Mouse (Mus musculus) liver, embryonic 14.5 days (tissue): ENCODE data around the gene Kin. TPM values are rescaled to one million over a fixed set of nuclear protein-coding genes. Genes with fewer than 3 reads are reported as not detected.

ENCODE experiments used
- ATAC-seq: fragments of 200-750 bp; cut with Nextera tagmentation; 2 replicates; pipeline ENCODE4 v1.8.0; 2017; ENCODE audit warnings: moderate number of reproducible peaks, mild to moderate bottlenecking, moderate library complexity; ENCODE audit not compliant: insufficient read depth
- DNase-seq, 3 experiments: peaks; one replicate each; pipeline ENCODE4 v3.0.0-alpha.2; 2012 to 2013; ENCODE audit warnings: low read depth in 3 of 3, low spot score in 3 of 3
- H3K27ac ChIP-seq: fragments of 300-500 bp; sonication (generic); 2 replicates; pipeline ENCODE4 v1.5.1; 2014; ENCODE audit warnings: moderate library complexity, mild to moderate bottlenecking, control low read depth, inconsistent platforms
- H3K27me3 ChIP-seq: fragments of 300-500 bp; sonication (generic); 2 replicates; pipeline ENCODE4 v1.6.1; 2014; ENCODE audit warnings: mild to moderate bottlenecking, low read length, moderate library complexity; ENCODE audit not compliant: control insufficient read depth, insufficient read depth
- H3K36me3 ChIP-seq: fragments of 300-500 bp; sonication (generic); replicated peaks from 2 replicates; pipeline ENCODE4 v1.6.1; 2014; ENCODE audit warnings: low read depth; ENCODE audit not compliant: control insufficient read depth, insufficient read depth
- H3K4me1 ChIP-seq, 2 experiments: fragments of 200-500 bp in 1 of 2; fragments of 300-500 bp in 1 of 2; sonication (generic) in 1 of 2; replicated peaks; 2 replicates each; pipeline ENCODE4 v1.6.1; 2012 to 2014; ENCODE audit warnings: antibody characterized with exemption in 1 of 2, inconsistent platforms in 1 of 2, low read length in 1 of 2; ENCODE audit not compliant: control insufficient read depth in 2 of 2, insufficient read depth in 2 of 2
- H3K4me2 ChIP-seq: fragments of 300-500 bp; sonication (generic); 2 replicates; pipeline ENCODE4 v1.6.1; 2014; ENCODE audit warnings: low read depth, mild to moderate bottlenecking, control low read depth, moderate library complexity
- H3K4me3 ChIP-seq, 2 experiments: fragments of 200-500 bp in 1 of 2; fragments of 300-500 bp in 1 of 2; sonication (generic) in 1 of 2; 2 replicates each; pipeline ENCODE4 v1.5.1; 2012 to 2014; ENCODE audit warnings: low read depth in 2 of 2, low read length in 2 of 2, mild to moderate bottlenecking in 2 of 2, control low read depth in 1 of 2, inconsistent platforms in 1 of 2, moderate library complexity in 1 of 2; ENCODE audit not compliant: insufficient read depth in 1 of 2
- H3K9ac ChIP-seq: fragments of 300-500 bp; sonication (generic); replicated peaks from 2 replicates; pipeline ENCODE4 v1.6.1; 2014; ENCODE audit warnings: mild to moderate bottlenecking, control low read depth, moderate library complexity
- H3K9me3 ChIP-seq: fragments of 300-500 bp; sonication (generic); 2 replicates; pipeline ENCODE4 v1.6.1; 2016; ENCODE audit warnings: low read length, mixed read lengths; ENCODE audit not compliant: control insufficient read depth
- CTCF ChIP-seq: IDR thresholded peaks from 2 replicates; pipeline ENCODE4 v1.5.1; 2016; ENCODE audit warnings: antibody characterized with exemption, low read depth, control low read depth
- EP300 ChIP-seq: IDR thresholded peaks from 2 replicates; pipeline ENCODE4 v1.6.1; 2016; ENCODE audit warnings: antibody characterized with exemption, low read depth
- WGBS: fragments of 180-500 bp; shearing (Covaris S2); extraction: QIAGEN DNeasy Blood & Tissue Kit; methylation state at CpG from one replicate; pipeline ENCODE4 v1.1.7; 2014; ENCODE audit not compliant: insufficient replicate concordance; 5-methylcytosine and 5-hydroxymethylcytosine counted together
- polyA plus RNA-seq, 2 experiments: library from polyadenylated mRNA; depleted of rRNA in 1 of 2; stranded (reverse) in 1 of 2; unstranded in 1 of 2; fragments of >200 nt; fragmentation: Nextera tagmentation in 1 of 2; extraction: Ambion mirVana in 1 of 2; gene quantifications; 2 replicates each; pipeline versions ENCODE4 v1.2.1 to v1.2.3; 2012 to 2014

Kin gene
- polyA plus RNA-seq, 2 experiments = 8.7 to 14.6 TPM

GRCm38 (mm10) chr2:10127471-10127870, 47.1 kb downstream of the Kin start:
- Histone ChIP-seq H3K4me2 (peak overlapping the region; percentile 34), H3K36me3 (no peaks in the 10 kb centered on the region), H3K4me3 (peak overlapping the region in 1 of 2 experiments; percentile 23; a peak in 2 of 4 replicates), H3K27ac (no peak overlapping the region), H3K9me3 (no peaks in the 10 kb centered on the region), H3K27me3 (no peaks in the 10 kb centered on the region), H3K9ac (no peak overlapping the region), H3K4me1 (peaks cover 0 to 6% of the 10 kb centered on the region in 2 experiments; a peak in 1 of 4 replicates)
- DNase-seq (no peak), ATAC-seq (no peak)
- TF ChIP-seq EP300 = no peak
- TF ChIP-seq CTCF = no peak
- WGBS = 56% methylated on average over 5 of the region's 5 CpGs

DNA sequence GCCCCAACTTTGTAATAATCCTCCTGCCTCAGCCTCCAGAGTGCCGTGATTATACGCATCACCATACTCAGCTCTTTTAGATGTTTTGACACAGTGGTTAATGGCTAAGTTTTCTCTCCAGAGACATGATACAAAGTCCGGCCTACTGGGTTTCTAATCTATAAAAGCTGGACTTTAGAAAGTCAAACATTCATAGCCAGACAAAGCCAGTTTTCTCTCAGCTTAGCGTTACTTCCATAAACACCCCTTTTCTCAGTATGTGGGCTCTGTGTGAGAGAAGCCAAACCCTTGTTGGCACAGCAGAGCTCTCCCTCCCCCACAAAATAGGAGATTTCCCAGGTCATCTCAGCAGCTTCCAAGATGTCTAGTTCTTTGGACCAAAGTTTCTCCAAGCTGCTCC, 48.2 kb downstream of the Kin start:
- no peaks in the 10 kb centered on the region for H3K36me3 ChIP-seq
- no peak overlapping the region for H3K27ac ChIP-seq
- H3K27me3 ChIP-seq = no peaks in the 10 kb centered on the region
- no peak for TF ChIP-seq CTCF
- TF ChIP-seq EP300 = no peak
- no peak for DNase-seq
- peak overlapping the region; percentile 18 to 32; a peak in 2 of 4 replicates for H3K4me3 ChIP-seq
- ATAC-seq = peak; percentile 44; the same call in 1 of the 2 replicates
- H3K9me3 ChIP-seq = no peaks in the 10 kb centered on the region
- no peak overlapping the region for H3K9ac ChIP-seq
- WGBS = 63% methylated on average over 4 of the region's 4 CpGs
- peak overlapping the region; percentile 34 for H3K4me2 ChIP-seq
- H3K4me1 ChIP-seq = peaks cover 0 to 6% of the 10 kb centered on the region in 2 experiments; a peak in 1 of 4 replicates

- Histone ChIP-seq H3K9me3 (no peaks in the 10 kb centered on the region), H3K4me3 (peak overlapping the region; percentile 35 to 66), H3K36me3 (no peaks in the 10 kb centered on the region), H3K27ac (no peak overlapping the region), H3K27me3 (no peaks in the 10 kb centered on the region), H3K4me2 (no peak overlapping the region), H3K9ac (no peak overlapping the region), H3K4me1 (peaks cover 0 to 6% of the 10 kb centered on the region in 2 experiments; a peak in 1 of 4 replicates)
- peak in 2 of 3 experiments; percentile 26 to 33 for DNase-seq
- ATAC-seq = peak; percentile 42
- WGBS = 49% methylated on average over 8 of the region's 8 CpGs
- no peak for TF ChIP-seq CTCF
- no peak for TF ChIP-seq EP300
Measured at GRCm38 (mm10) chr2:10130341-10130990, 50.1 kb downstream of the Kin start.

- ATAC-seq (no peak), DNase-seq (no peak)
- Histone ChIP-seq H3K4me1 (peaks cover 0 to 6% of the 10 kb centered on the region in 2 experiments; a peak in 1 of 4 replicates), H3K9ac (no peak within 1 kb of the TSS), H3K4me2 (no peak within 1 kb of the TSS), H3K36me3 (no peaks in the 10 kb centered on the region), H3K27ac (no peak within 1 kb of the TSS), H3K27me3 (no peaks in the 10 kb centered on the region), H3K4me3 (peak within 1 kb of the TSS; percentile 35 to 66), H3K9me3 (no peaks in the 10 kb centered on the region)
- no peak for TF ChIP-seq CTCF
- TF ChIP-seq EP300 = no peak
- WGBS = 70% methylated on average over 4 of the region's 4 CpGs
Measured at GRCm38 (mm10) chr2:10131296-10131695, 50.9 kb downstream of the Kin start, which contains the start of gene Itih2. Gene Itih2 (minus strand): TSS chr2:10131396.

GRCm38 (mm10) chr2:10132128-10132527, 51.7 kb downstream of the Kin start:
- H3K27me3 ChIP-seq = no peaks in the 10 kb centered on the region
- no peak overlapping the region for H3K4me2 ChIP-seq
- no peak overlapping the region for H3K4me3 ChIP-seq
- H3K9me3 ChIP-seq = no peaks in the 10 kb centered on the region
- TF ChIP-seq CTCF (no peak), EP300 (no peak)
- no peak overlapping the region for H3K27ac ChIP-seq
- ATAC-seq = no peak
- no peak overlapping the region for H3K9ac ChIP-seq
- peaks cover 0 to 6% of the 10 kb centered on the region in 2 experiments; a peak in 1 of 4 replicates for H3K4me1 ChIP-seq
- DNase-seq = no peak
- WGBS = 65% methylated on average over 1 of the region's 1 CpGs
- H3K36me3 ChIP-seq = no peaks in the 10 kb centered on the region
